In genomic region chr5:122775646-122776286, GRCm38 (mm10) we compare ENCODE assay signal across 17 mouse cellular contexts. TPM values are rescaled to one million over a fixed set of nuclear protein-coding genes. Genes with fewer than 3 reads are reported as not detected.
DNase-seq lines count a peak whose midpoint lies in the region; ATAC-seq and TF ChIP-seq lines count a peak whose summit lies in the region.
"Had no signal": no experiment of that assay in that cellular context is flagged by ENCODE, and none has a peak within 500 bp of the region (broad histone marks: within the 10 kb centered on the region; RNA-seq: fewer than 3 reads in every experiment).

No protein-coding gene starts in this region.

- intact Hi-C loops in heart, postnatal 25 days (cut with DNase I), result loop anchor here (5.0 kb wide), 1 partner anchor 273 kb away; the partner anchor contains the start of gene Atp2a2

- no peak overlapping the region for H3K4me3 ChIP-seq in heart, embryonic 10.5 days
- no peak overlapping the region for H3K4me3 ChIP-seq in liver, embryonic 11.5 days (ENCODE audit: low read depth, low read length)
- peak overlapping the region; percentile 29 for H3K4me3 ChIP-seq in cortical plate, adult 2 months (ENCODE audit: insufficient read depth, low read length)
- H3K4me3 ChIP-seq in olfactory bulb, adult 2 months (ENCODE audit: insufficient read depth, low read depth, low read length), result peak overlapping the region; percentile 30; the same call in 1 of the 2 replicates
- no peak overlapping the region for H3K4me3 ChIP-seq in forebrain, embryonic 15.5 days
- H3K4me3 ChIP-seq: myocyte; stomach, embryonic 15.5 days had no signal

- H3K36me3 ChIP-seq in heart, embryonic 10.5 days, result peaks cover 15% of the 10 kb centered on the region
- peaks cover 4% of the 10 kb centered on the region; the same call in 1 of the 2 replicates for H3K36me3 ChIP-seq in liver, embryonic 11.5 days (ENCODE audit: control insufficient read depth, insufficient read depth, low read length)
- peaks cover 3% of the 10 kb centered on the region; the same call in 1 of the 2 replicates for H3K36me3 ChIP-seq in forebrain, embryonic 15.5 days
- H3K36me3 ChIP-seq: stomach, embryonic 15.5 days had no signal

- H3K27me3 ChIP-seq in heart, embryonic 10.5 days (ENCODE audit: insufficient read depth, poor library complexity, severe bottlenecking), result no peaks in the 10 kb centered on the region
- H3K27me3 ChIP-seq in liver, embryonic 11.5 days (replicated peaks; ENCODE audit: control insufficient read depth, insufficient read depth, low read length), result no peaks in the 10 kb centered on the region
- H3K27me3 ChIP-seq in forebrain, embryonic 15.5 days, result no peaks in the 10 kb centered on the region
- H3K27me3 ChIP-seq: stomach, embryonic 15.5 days had no signal

- no peak overlapping the region for H3K9ac ChIP-seq in liver, embryonic 11.5 days (ENCODE audit: low read depth, low read length)
- H3K9ac ChIP-seq in forebrain, embryonic 15.5 days (replicated peaks), result no peak overlapping the region
- H3K9ac ChIP-seq: stomach, embryonic 15.5 days had no signal

- no peak for DNase-seq in heart, embryonic 10.5 days (ENCODE audit: low spot score)
- no peak for DNase-seq in heart, postnatal 25 days (ENCODE audit: low spot score)
- DNase-seq in liver, embryonic 11.5 days (ENCODE audit: low spot score), result no peak
- DNase-seq in liver, result no peak
- DNase-seq: adrenal gland, adult 8-10 months; cerebellum, postnatal 14 days; lung, postnatal 14 days; spleen, adult 18-20 months; thymus, postnatal 25 days had no signal

- peak overlapping the region; percentile 37 for H3K4me2 ChIP-seq in liver, embryonic 11.5 days
- no peak overlapping the region for H3K4me2 ChIP-seq in forebrain, embryonic 15.5 days (replicated peaks)
- H3K4me2 ChIP-seq: midbrain, embryonic 11.5 days; stomach, embryonic 15.5 days had no signal

- no peak for TF ChIP-seq CTCF in cortical plate, adult 2 months (IDR thresholded peaks at IDR 0.05; ENCODE audit: extremely low read depth, insufficient read depth, low read length)
- no peak for TF ChIP-seq CTCF in olfactory bulb, adult 2 months (IDR thresholded peaks at IDR 0.05; ENCODE audit: insufficient read depth, low read depth, low read length)

- WGBS in heart, embryonic 10.5 days, result 68% methylated on average over 14 of the region's 14 CpGs
- 75% methylated on average over 14 of the region's 14 CpGs for WGBS in liver, embryonic 11.5 days
- WGBS in olfactory bulb, adult 2 months, result 61% methylated on average over 14 of the region's 14 CpGs
- WGBS in forebrain, embryonic 15.5 days, result 81% methylated on average over 13 of the region's 14 CpGs

- TF ChIP-seq POLR2A in cortical plate, adult 2 months (IDR thresholded peaks at IDR 0.05; ENCODE audit: extremely low read depth, insufficient read depth, low read length), result 0 out of 2 replicates have a peak, but pooled peaks have one; percentile 15
- TF ChIP-seq POLR2A in olfactory bulb, adult 2 months (IDR thresholded peaks at IDR 0.05; ENCODE audit: insufficient read depth, low read depth, low read length), result no peak

- H3K4me1 ChIP-seq in heart, embryonic 10.5 days, result peaks cover 33% of the 10 kb centered on the region
- peaks cover 34% of the 10 kb centered on the region for H3K4me1 ChIP-seq in liver, embryonic 11.5 days (replicated peaks; ENCODE audit: control insufficient read depth, insufficient read depth, low read length)
- H3K4me1 ChIP-seq in cortical plate, adult 2 months (ENCODE audit: control insufficient read depth, insufficient read depth, low read length), result peaks cover 6% of the 10 kb centered on the region; the same call in 1 of the 2 replicates
- H3K4me1 ChIP-seq in olfactory bulb, adult 2 months (ENCODE audit: control insufficient read depth, insufficient read depth, low read length), result peaks cover 45% of the 10 kb centered on the region
- H3K4me1 ChIP-seq in forebrain, embryonic 15.5 days, result peaks cover 20% of the 10 kb centered on the region

- peak overlapping the region; percentile 56 for H3K27ac ChIP-seq in heart, embryonic 10.5 days
- H3K27ac ChIP-seq in liver, embryonic 11.5 days (ENCODE audit: low read depth, low read length), result peak overlapping the region; percentile 43; the same call in 1 of the 2 replicates
- peak overlapping the region; percentile 75 for H3K27ac ChIP-seq in cortical plate, adult 2 months (ENCODE audit: insufficient read depth, low read length)
- H3K27ac ChIP-seq in olfactory bulb, adult 2 months (ENCODE audit: insufficient read depth, low read depth, low read length), result peak overlapping the region; percentile 80
- no peak overlapping the region for H3K27ac ChIP-seq in forebrain, embryonic 15.5 days (replicated peaks)
- H3K27ac ChIP-seq: kidney, postnatal 0 days; stomach, embryonic 15.5 days had no signal

- ATAC-seq in liver, embryonic 11.5 days (replicated peaks; ENCODE audit: low FRiP score), result no peak
- no peak for ATAC-seq in forebrain, embryonic 15.5 days (replicated peaks)
- ATAC-seq: inflammation-experienced regulatory T-cells, adult 6 months had no signal

- H3K9me3 ChIP-seq in heart, embryonic 10.5 days, result no peaks in the 10 kb centered on the region
- peaks cover 5% of the 10 kb centered on the region; the same call in 1 of the 2 replicates for H3K9me3 ChIP-seq in liver, embryonic 11.5 days (ENCODE audit: control insufficient read depth, low read length)
- H3K9me3 ChIP-seq in forebrain, embryonic 15.5 days, result no peaks in the 10 kb centered on the region
- H3K9me3 ChIP-seq: stomach, embryonic 15.5 days had no signal

RNA-seq across cellular contexts. Expression of gene Camkk2, which starts 3.4 kb away (rescaled TPM):
- polyA plus RNA-seq in heart, embryonic 10.5 days (2016; fragmentation: Nextera tagmentation; extraction: Ambion mirVana), result 16.6 and 21.3 TPM in 2 replicates
- total RNA-seq in heart, postnatal 25 days (2021), result 10 to 100 TPM; 11.0 to 11.4 TPM
- polyA plus RNA-seq in liver, embryonic 11.5 days (2014; fragmentation: Nextera tagmentation; extraction: Ambion mirVana), result 15.5 and 16.6 TPM in 2 replicates
- 274 and 276 TPM in 2 replicates for polyA plus RNA-seq in cortical plate, adult 2 months (2012; rRNA removed)
- polyA plus RNA-seq in olfactory bulb, adult 2 months (2012; ENCODE audit: insufficient read depth, insufficient read length, low replicate concordance, missing spikeins), result not detected in 2 replicates
- 62.1 and 62.9 TPM in 2 replicates for polyA plus RNA-seq in forebrain, embryonic 15.5 days (2015; fragmentation: Nextera tagmentation; extraction: Ambion mirVana)

RNA-seq across cellular contexts. Expression of gene Anapc5, which starts 45.4 kb away (rescaled TPM):
- polyA plus RNA-seq in heart, embryonic 10.5 days (2016; fragmentation: Nextera tagmentation; extraction: Ambion mirVana), result 405 and 415 TPM in 2 replicates
- total RNA-seq in heart, postnatal 25 days (2021), result 100 to 1,000 TPM; 161 to 165 TPM
- 392 and 418 TPM in 2 replicates for polyA plus RNA-seq in liver, embryonic 11.5 days (2014; fragmentation: Nextera tagmentation; extraction: Ambion mirVana)
- polyA plus RNA-seq in cortical plate, adult 2 months (2012; rRNA removed), result 420 and 467 TPM in 2 replicates
- not detected in 2 replicates for polyA plus RNA-seq in olfactory bulb, adult 2 months (2012; ENCODE audit: insufficient read depth, insufficient read length, low replicate concordance, missing spikeins)
- polyA plus RNA-seq in forebrain, embryonic 15.5 days (2015; fragmentation: Nextera tagmentation; extraction: Ambion mirVana), result 538 and 543 TPM in 2 replicates

Comparison
In these comparisons a context has a peak if more than half of its experiments do, and no peak if none do; other contexts are left out.
1. H3K4me3 ChIP-seq: peak in cortical plate, adult 2 months (single experiment) and olfactory bulb, adult 2 months (single experiment); none in heart, embryonic 10.5 days (single experiment), liver, embryonic 11.5 days (single experiment) and forebrain, embryonic 15.5 days (single experiment).